Mouse (Mus musculus): ENCODE results near the gene Rabgap1l. TPM values are rescaled to one million over a fixed set of nuclear protein-coding genes. Genes with fewer than 3 reads are reported as not detected.

The Rabgap1l gene
- polyA plus RNA-seq, 1 experiment = 14.2 TPM

DNA sequence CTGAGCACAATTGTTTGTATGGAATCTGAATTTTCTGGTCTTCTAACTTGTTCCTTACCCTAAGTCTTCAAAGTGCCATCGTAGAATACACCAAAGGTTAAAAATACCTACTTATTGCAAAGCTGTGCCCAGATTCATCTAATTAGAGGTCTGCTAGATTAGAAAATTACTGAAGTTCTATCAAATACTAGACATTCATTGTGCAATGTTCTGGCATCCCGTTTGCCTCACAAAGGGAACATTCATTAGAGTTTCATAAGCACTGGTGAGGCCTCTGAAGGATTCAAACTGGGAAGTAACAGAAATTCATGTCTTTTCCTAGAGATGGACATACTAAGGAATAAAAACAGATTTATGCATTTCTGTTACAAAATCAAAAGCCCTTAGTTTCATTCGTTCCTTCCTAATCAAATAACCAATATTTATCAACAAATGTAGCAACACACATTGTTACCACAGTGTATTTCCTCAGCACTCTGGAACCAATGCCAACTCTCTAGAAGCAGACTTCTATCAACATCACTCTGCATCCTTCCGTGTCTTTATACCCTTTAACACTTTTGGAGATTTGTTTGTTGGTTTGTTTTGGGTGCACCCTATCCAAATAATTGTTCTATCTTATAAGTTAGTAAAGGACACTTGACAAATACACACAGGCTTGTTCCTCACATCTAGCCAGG is 204.0 kb downstream of the Rabgap1l start:
- H3K4me1 ChIP-seq (ENCODE audit: control insufficient read depth, insufficient read depth, low read length) = no peaks in the 10 kb centered on the region
- no peaks in the 10 kb centered on the region for H3K27me3 ChIP-seq (ENCODE audit: control insufficient read depth, insufficient read depth, low read length)
- no peak overlapping the region for H3K4me3 ChIP-seq (ENCODE audit: control insufficient read depth, low read depth, low read length)
- no peak overlapping the region for H3K27ac ChIP-seq (ENCODE audit: control insufficient read depth, insufficient read depth, low read depth, low read length)
- no peaks in the 10 kb centered on the region for H3K36me3 ChIP-seq (ENCODE audit: control insufficient read depth, insufficient read depth, low read length)
- no peak for TF ChIP-seq CTCF (IDR thresholded peaks at IDR 0.05; ENCODE audit: control insufficient read depth, insufficient read depth, insufficient replicate concordance, low read depth, low read length)
- TF ChIP-seq POLR2A (IDR thresholded peaks at IDR 0.05; ENCODE audit: control insufficient read depth, low read depth, low read length) = no peak

DNA sequence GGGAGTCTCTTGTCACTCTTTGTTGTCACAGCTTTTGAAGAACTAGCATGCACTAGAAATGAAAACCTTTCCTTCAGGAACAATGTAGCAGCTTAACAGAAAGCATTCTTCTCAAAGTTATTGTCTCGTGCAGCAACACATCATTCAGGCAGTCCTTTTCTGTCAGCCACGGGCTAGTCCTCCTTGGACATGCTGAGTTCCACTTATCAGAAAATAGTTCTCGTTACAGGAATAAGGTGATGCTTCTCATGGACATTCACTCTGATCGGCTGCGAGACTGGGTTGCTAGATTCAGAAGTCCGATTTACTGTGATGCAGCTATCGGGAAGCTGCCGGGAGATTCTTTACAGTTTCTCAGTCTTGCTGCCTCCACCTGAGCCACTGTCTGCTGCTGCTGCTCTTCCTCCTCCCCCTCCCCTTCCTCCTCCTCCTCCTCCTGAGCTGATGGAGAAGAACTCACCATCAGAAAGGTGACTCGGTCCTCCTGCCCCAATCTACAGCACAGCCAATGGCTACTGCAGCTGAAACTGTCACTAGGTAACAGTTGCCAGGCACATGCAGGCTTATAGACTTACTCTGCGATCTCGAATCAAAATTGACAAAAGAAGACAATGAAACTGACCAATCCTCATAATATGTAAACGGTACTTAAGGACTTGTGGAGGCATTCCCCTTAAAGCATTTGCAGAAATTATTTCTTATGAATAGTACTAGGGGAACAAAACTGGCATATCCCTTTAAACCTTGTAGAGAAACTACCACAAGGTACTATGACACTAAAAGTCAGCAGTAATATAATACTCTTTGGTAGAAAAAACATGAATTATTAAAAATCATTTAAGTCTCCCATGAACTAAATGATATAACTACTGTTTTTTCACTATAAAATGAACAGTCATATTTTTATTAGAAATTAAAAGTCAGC is 213.4 kb downstream of the Rabgap1l start:
- Histone ChIP-seq H3K27ac (ENCODE audit: control insufficient read depth, insufficient read depth, low read depth, low read length) (no peak overlapping the region), H3K36me3 (ENCODE audit: control insufficient read depth, insufficient read depth, low read length) (no peaks in the 10 kb centered on the region), H3K4me1 (ENCODE audit: control insufficient read depth, insufficient read depth, low read length) (no peaks in the 10 kb centered on the region), H3K4me3 (ENCODE audit: control insufficient read depth, low read depth, low read length) (no peak overlapping the region), H3K27me3 (ENCODE audit: control insufficient read depth, insufficient read depth, low read length) (no peaks in the 10 kb centered on the region)
- TF ChIP-seq CTCF (IDR thresholded peaks at IDR 0.05; ENCODE audit: control insufficient read depth, insufficient read depth, insufficient replicate concordance, low read depth, low read length) (no peak), POLR2A (IDR thresholded peaks at IDR 0.05; ENCODE audit: control insufficient read depth, low read depth, low read length) (no peak)

DNA sequence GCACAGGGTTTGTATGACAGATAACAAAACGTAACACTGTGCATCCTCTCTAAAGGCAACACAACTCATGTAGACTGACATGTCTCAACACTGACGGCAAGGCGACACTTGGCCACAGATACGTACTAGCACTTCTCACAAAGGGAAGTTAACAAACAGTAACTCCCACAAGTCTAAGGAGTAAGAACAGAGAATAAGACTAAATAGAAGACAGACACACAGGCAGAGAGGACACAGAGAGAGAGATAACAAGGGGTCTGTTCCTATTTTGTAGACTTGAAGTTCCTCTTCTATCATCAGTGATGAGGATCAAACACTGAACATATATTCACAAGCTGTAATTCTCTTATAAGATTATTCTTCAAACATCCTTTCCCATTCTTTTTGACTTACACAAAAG is 216.9 kb downstream of the Rabgap1l start:
- H3K36me3 ChIP-seq (ENCODE audit: control insufficient read depth, insufficient read depth, low read length) = no peaks in the 10 kb centered on the region
- no peak overlapping the region for H3K27ac ChIP-seq (ENCODE audit: control insufficient read depth, insufficient read depth, low read depth, low read length)
- no peak for TF ChIP-seq CTCF (IDR thresholded peaks at IDR 0.05; ENCODE audit: control insufficient read depth, insufficient read depth, insufficient replicate concordance, low read depth, low read length)
- no peak for TF ChIP-seq POLR2A (IDR thresholded peaks at IDR 0.05; ENCODE audit: control insufficient read depth, low read depth, low read length)
- no peaks in the 10 kb centered on the region for H3K4me1 ChIP-seq (ENCODE audit: control insufficient read depth, insufficient read depth, low read length)
- no peaks in the 10 kb centered on the region for H3K27me3 ChIP-seq (ENCODE audit: control insufficient read depth, insufficient read depth, low read length)
- H3K4me3 ChIP-seq (ENCODE audit: control insufficient read depth, low read depth, low read length) = no peak overlapping the region

DNA sequence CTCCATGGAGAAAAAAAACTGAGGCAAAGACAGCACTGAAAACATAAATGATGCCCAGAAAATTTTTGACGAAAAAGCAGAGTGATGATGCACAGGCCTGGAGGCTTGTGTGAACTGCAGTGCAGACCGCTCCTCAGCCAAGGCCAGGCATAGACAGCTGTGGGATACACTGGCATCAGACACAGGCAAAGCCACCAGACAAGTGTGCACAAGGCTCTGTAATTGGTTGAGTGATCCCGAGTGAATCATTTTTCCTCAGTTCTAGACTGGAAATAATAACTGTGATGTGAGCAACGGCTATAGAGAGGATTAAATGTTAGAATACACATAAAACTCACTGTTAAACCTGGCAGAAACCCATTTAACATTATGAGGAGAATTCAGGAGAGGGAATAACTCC is 219.0 kb downstream of the Rabgap1l start:
- no peak overlapping the region for H3K27ac ChIP-seq (ENCODE audit: control insufficient read depth, insufficient read depth, low read depth, low read length)

DNA sequence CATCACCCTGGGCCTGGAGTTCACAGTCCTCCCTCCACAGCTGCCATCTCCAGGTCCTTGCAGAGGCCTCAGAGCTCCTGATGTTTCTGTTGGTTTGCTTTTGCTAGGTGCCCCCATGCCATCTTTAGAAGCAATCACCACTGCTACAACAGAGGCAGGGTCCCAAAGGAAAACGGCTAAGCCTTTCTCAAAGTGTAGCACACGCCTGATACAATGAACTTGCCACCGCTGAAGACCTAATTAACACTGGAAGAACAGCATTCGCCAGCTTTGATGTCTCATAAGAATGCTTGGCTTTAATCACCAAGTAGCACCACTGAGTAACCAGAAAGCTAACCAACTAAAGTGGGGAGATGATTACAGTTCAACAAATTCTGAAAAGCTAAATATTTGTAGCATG is 226.6 kb downstream of the Rabgap1l start:
- Histone ChIP-seq H3K27me3 (ENCODE audit: control insufficient read depth, insufficient read depth, low read length) (no peaks in the 10 kb centered on the region), H3K27ac (ENCODE audit: control insufficient read depth, insufficient read depth, low read depth, low read length) (no peak overlapping the region), H3K36me3 (ENCODE audit: control insufficient read depth, insufficient read depth, low read length) (no peaks in the 10 kb centered on the region), H3K4me3 (ENCODE audit: control insufficient read depth, low read depth, low read length) (no peak overlapping the region), H3K4me1 (ENCODE audit: control insufficient read depth, insufficient read depth, low read length) (no peaks in the 10 kb centered on the region)
- TF ChIP-seq CTCF (IDR thresholded peaks at IDR 0.05; ENCODE audit: control insufficient read depth, insufficient read depth, insufficient replicate concordance, low read depth, low read length) = no peak
- no peak for TF ChIP-seq POLR2A (IDR thresholded peaks at IDR 0.05; ENCODE audit: control insufficient read depth, low read depth, low read length)

More for the DNA sequence above, 219.0 kb downstream of the Rabgap1l start:
- no peak overlapping the region for H3K4me3 ChIP-seq (ENCODE audit: control insufficient read depth, low read depth, low read length)
- TF ChIP-seq POLR2A (IDR thresholded peaks at IDR 0.05; ENCODE audit: control insufficient read depth, low read depth, low read length) (no peak), CTCF (IDR thresholded peaks at IDR 0.05; ENCODE audit: control insufficient read depth, insufficient read depth, insufficient replicate concordance, low read depth, low read length) (no peak)
- no peaks in the 10 kb centered on the region for H3K27me3 ChIP-seq (ENCODE audit: control insufficient read depth, insufficient read depth, low read length)
- no peaks in the 10 kb centered on the region for H3K36me3 ChIP-seq (ENCODE audit: control insufficient read depth, insufficient read depth, low read length)
- H3K4me1 ChIP-seq (ENCODE audit: control insufficient read depth, insufficient read depth, low read length) = no peaks in the 10 kb centered on the region

DNA sequence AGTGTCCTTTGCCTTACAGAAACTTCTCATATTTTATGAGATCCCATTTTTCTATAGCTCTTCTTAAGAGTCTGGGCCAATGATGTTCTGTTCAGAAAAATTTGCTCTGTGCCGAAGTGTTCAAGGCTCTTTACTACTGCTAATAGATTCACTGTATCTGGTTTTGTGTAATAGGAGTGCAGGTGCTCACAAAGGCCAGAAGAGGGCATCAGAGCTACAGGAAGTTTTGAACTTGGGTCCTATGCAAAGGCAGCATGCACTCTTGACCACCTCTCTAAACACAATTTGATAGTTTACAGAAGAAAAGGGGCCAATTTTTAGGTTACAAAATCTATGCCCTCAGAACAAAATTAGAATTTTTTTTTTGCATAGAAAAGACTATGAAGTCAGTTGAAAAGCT is 231.6 kb downstream of the Rabgap1l start:
- TF ChIP-seq POLR2A (IDR thresholded peaks at IDR 0.05; ENCODE audit: control insufficient read depth, low read depth, low read length) (no peak), CTCF (IDR thresholded peaks at IDR 0.05; ENCODE audit: control insufficient read depth, insufficient read depth, insufficient replicate concordance, low read depth, low read length) (no peak)
- Histone ChIP-seq H3K36me3 (ENCODE audit: control insufficient read depth, insufficient read depth, low read length) (no peaks in the 10 kb centered on the region), H3K4me3 (ENCODE audit: control insufficient read depth, low read depth, low read length) (no peak overlapping the region), H3K4me1 (ENCODE audit: control insufficient read depth, insufficient read depth, low read length) (no peaks in the 10 kb centered on the region), H3K27ac (ENCODE audit: control insufficient read depth, insufficient read depth, low read depth, low read length) (no peak overlapping the region), H3K27me3 (ENCODE audit: control insufficient read depth, insufficient read depth, low read length) (no peaks in the 10 kb centered on the region)

DNA sequence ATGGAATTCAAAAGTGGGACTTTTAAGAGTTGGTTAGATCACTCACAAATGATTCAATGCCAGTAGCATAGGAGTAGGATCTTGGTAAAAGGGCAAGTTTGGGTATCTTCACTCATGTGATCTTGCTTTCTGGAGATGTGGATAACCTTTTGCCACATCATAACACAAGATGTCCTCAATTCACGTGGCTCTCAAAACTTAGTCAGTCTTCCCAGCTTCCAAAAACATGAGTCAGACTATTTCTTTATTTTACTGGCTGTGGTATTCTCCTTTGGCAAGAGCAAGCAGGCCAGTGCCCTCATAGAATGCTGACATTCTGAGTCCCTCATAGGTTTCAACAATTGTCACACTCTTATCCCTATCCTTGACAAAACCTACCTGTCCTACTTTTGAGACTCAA is 242.4 kb downstream of the Rabgap1l start:
- no peak overlapping the region for H3K27ac ChIP-seq (ENCODE audit: control insufficient read depth, insufficient read depth, low read depth, low read length)
- H3K27me3 ChIP-seq (ENCODE audit: control insufficient read depth, insufficient read depth, low read length) = no peaks in the 10 kb centered on the region
- no peaks in the 10 kb centered on the region for H3K4me1 ChIP-seq (ENCODE audit: control insufficient read depth, insufficient read depth, low read length)
- H3K36me3 ChIP-seq (ENCODE audit: control insufficient read depth, insufficient read depth, low read length) = no peaks in the 10 kb centered on the region
- TF ChIP-seq POLR2A (IDR thresholded peaks at IDR 0.05; ENCODE audit: control insufficient read depth, low read depth, low read length) = no peak
- no peak overlapping the region for H3K4me3 ChIP-seq (ENCODE audit: control insufficient read depth, low read depth, low read length)
